Mouse (Mus musculus): ENCODE results near the gene Wdr86. TPM values are rescaled to one million over a fixed set of nuclear protein-coding genes. Genes with fewer than 3 reads are reported as not detected.

The Wdr86 gene
- polyA plus RNA-seq, 1 experiment from 2014 or later, result 8.1 TPM

GRCm38 (mm10) chr5:24681436-24681835, 49.1 kb downstream of the Wdr86 start:
- Histone ChIP-seq H3K27me3 (ENCODE audit: control insufficient read depth, insufficient read depth, low read length) (no peaks in the 10 kb centered on the region), H3K4me1 (ENCODE audit: control insufficient read depth, insufficient read depth, low read length) (0 out of 2 replicates have a peak, but pooled peaks cover under 1% of the 10 kb centered on the region), H3K9me3 (replicated peaks; ENCODE audit: control insufficient read depth, low read length) (no peaks in the 10 kb centered on the region), H3K9ac (ENCODE audit: low read length) (no peak overlapping the region), H3K4me2 (ENCODE audit: low read depth, low read length) (no peak overlapping the region), H3K27ac (ENCODE audit: low read length) (no peak overlapping the region), H3K4me3 (replicated peaks; ENCODE audit: low read length) (no peak overlapping the region), H3K36me3 (ENCODE audit: control insufficient read depth, insufficient read depth, low read length) (no peaks in the 10 kb centered on the region)
- ATAC-seq (ENCODE audit: insufficient read depth, low FRiP score), result no peak
- 50% methylated on average over 1 of the region's 1 CpGs for WGBS

- H3K9me3 ChIP-seq (replicated peaks; ENCODE audit: control insufficient read depth, low read length), result no peaks in the 10 kb centered on the region
- no peak; the same call in 1 of the 2 replicates for ATAC-seq (ENCODE audit: insufficient read depth, low FRiP score)
- no peak overlapping the region for H3K4me3 ChIP-seq (replicated peaks; ENCODE audit: low read length)
- no peak overlapping the region for H3K4me2 ChIP-seq (ENCODE audit: low read depth, low read length)
- H3K36me3 ChIP-seq (ENCODE audit: control insufficient read depth, insufficient read depth, low read length), result no peaks in the 10 kb centered on the region
- no peak overlapping the region for H3K9ac ChIP-seq (ENCODE audit: low read length)
- WGBS, result 20% methylated on average over 4 of the region's 4 CpGs
- no peaks in the 10 kb centered on the region for H3K27me3 ChIP-seq (ENCODE audit: control insufficient read depth, insufficient read depth, low read length)
- H3K27ac ChIP-seq (ENCODE audit: low read length), result no peak overlapping the region
- H3K4me1 ChIP-seq (ENCODE audit: control insufficient read depth, insufficient read depth, low read length), result no peaks in the 10 kb centered on the region
These were observed 56.3 kb downstream of the Wdr86 start for GRCm38 (mm10) chr5:24674238-24674637.

Other genes starting within 250 kb of the Wdr86 start
- not detected in 2 replicates for gene Gbx1, start 203.5 kb downstream of the Wdr86 start, polyA plus RNA-seq (2015; fragmentation: Nextera tagmentation; extraction: Ambion mirVana)
- gene Asb10, start 189.7 kb downstream of the Wdr86 start, polyA plus RNA-seq (2015; fragmentation: Nextera tagmentation; extraction: Ambion mirVana), result 0.24 and 0.58 TPM in 2 replicates
- gene 4931409K22Rik, start 173.9 kb downstream of the Wdr86 start, polyA plus RNA-seq (2015; fragmentation: Nextera tagmentation; extraction: Ambion mirVana), result 0.13 TPM in 1 of 2 replicates, not detected in the other
- gene Abcf2, start 153.3 kb downstream of the Wdr86 start, polyA plus RNA-seq (2015; fragmentation: Nextera tagmentation; extraction: Ambion mirVana), result 81.7 and 81.9 TPM in 2 replicates
- 21.8 and 23.9 TPM in 2 replicates for gene Chpf2, start 144.0 kb downstream of the Wdr86 start, polyA plus RNA-seq (2015; fragmentation: Nextera tagmentation; extraction: Ambion mirVana)
- 13.1 and 17.1 TPM in 2 replicates for gene Smarcd3, start 106.3 kb downstream of the Wdr86 start, polyA plus RNA-seq (2015; fragmentation: Nextera tagmentation; extraction: Ambion mirVana)
- 31.9 and 32.0 TPM in 2 replicates for gene Nub1, start 45.2 kb downstream of the Wdr86 start, polyA plus RNA-seq (2015; fragmentation: Nextera tagmentation; extraction: Ambion mirVana)
- 2.7 and 2.9 TPM in 2 replicates for gene Crygn, start 27.3 kb upstream of the Wdr86 start, polyA plus RNA-seq (2015; fragmentation: Nextera tagmentation; extraction: Ambion mirVana)
- gene Rheb, start 111.9 kb upstream of the Wdr86 start, polyA plus RNA-seq (2015; fragmentation: Nextera tagmentation; extraction: Ambion mirVana), result 218 and 227 TPM in 2 replicates

Data from stomach, embryonic 16.5 days (tissue).